Mouse (Mus musculus) cerebellum, postnatal 36 days (tissue): ENCODE measurements around the gene Gm11939.
A peak's percentile ranks its signal among the peaks of the same experiment; 100 is the strongest.
"Not testable (repeated sequence)": the region's sequence is repeated elsewhere in the genome, so short reads cannot be mapped to it uniquely, and the experiment has no call there.

Source experiments
- DNase-seq, 2 experiments: peaks; one replicate each; pipeline ENCODE4 v3.0.0; 2021 to 2022; ENCODE audit warnings: mixed read lengths in 2 of 2

Gm11939 gene

DNA sequence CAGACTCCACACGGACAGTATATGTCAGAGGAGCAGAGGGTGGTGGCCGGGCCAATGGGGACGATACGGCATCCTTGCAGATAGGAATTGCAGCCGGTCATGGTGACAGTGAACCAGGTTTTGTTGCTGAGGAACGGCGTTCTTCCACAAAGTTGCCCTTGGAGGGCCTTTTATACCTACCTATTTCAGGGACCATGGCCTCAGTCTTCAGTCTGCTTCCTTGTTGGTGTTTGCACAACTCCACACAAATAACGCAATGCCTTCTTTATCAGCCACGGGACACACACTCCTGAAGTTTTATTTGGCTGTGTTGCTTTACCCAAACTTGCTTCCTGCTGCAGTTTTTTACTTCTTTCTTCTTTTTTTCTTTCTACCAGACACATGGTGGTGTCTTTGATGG, at the start of gene Gm11939:
Gene Gm11939, minus strand, starts transcription at position 101 of the 400 bp plus-strand sequence.
- DNase-seq, result no peak

DNA sequence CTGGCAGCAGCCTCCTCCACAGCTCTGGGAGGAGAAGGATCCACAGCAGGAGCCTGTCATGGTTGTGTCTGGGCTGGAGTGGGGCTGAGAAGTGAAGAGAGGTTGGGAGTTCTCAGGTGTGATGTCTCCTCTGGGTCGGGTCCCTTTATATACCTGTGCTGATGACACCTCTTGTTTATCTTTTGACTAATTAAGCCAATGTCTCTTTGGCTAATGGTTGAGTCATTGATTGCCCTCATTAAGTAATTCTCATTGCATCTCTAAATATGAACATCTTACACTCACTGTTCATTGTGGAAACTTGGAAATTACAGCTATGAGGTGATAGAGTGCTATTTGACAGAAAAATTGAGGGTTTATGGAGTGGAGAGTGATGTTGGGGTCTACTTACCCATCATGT, 43.9 kb upstream of the Gm11939 start, which contains the start of gene Gm11938:
Gene Gm11938, minus strand, starts transcription at position 101 of the 400 bp plus-strand sequence.
- not testable (repeated sequence) for DNase-seq

DNA sequence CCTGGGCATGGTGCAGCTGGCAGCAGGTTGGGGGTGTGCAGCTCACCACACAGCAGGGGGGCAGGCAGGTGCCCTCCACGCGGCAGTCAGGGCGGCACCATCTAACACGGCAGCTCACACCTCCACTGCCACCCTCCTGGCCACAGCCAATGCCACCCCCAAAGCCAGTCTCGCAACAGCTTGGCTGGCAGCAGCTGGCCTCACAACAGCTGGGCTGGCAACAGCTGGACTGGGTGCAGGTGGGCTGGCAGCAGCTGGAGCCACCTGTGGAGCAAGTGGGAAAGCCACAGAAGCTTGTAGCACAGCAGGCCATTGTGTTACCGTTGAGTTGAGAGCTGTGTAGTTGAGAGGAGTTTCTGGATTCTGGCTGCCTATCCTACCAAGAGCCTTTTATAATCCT, 38.5 kb upstream of the Gm11939 start, which contains the start of gene Krtap9-3:
Gene Krtap9-3, minus strand, starts transcription at position 364 of the 400 bp plus-strand sequence.
- DNase-seq, result not testable (repeated sequence)

DNA sequence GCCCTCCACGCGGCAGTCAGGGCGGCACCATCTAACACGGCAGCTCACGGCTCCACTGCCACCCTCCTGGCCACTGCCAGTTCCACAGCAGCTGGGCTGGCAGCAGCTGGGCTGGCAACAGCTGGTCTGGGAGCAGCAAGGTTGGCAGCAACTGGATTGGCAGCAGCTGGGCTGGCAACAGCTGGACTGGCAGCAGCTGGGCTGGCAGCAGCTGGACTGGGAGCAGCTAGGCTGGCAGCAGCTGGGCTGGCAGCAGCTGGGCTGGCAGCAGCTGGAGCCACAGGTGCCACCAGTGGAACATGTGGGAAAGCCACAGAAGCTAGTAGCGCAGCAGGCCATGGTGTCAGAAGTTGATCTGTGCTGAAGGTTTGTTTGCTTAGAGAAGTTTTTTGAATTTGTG, 31.7 kb upstream of the Gm11939 start, which contains the start of gene Krtap1-3:
Gene Krtap1-3, minus strand, starts transcription at position 359 of the 400 bp plus-strand sequence.
- no peak for DNase-seq

DNA sequence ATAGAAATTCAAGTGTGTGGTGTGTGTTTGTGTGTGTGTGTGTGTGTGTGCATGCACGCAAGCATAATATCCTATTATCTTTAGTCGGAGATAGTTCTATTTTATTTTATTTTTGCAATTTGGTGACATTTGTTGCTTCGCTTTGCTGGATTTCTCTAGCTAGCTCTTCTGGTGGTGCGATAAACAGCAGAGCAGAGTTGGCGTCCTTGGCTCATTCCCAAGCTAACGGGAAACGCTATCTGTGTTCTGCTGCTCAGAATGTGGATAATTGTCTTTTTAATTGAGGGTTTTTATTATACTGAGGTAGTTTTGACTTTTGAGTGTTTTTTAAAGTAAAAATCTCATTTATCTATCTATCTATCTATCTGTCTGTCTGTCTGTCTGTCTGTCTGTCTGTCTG, 25.8 kb upstream of the Gm11939 start:
- DNase-seq, result no peak

DNA sequence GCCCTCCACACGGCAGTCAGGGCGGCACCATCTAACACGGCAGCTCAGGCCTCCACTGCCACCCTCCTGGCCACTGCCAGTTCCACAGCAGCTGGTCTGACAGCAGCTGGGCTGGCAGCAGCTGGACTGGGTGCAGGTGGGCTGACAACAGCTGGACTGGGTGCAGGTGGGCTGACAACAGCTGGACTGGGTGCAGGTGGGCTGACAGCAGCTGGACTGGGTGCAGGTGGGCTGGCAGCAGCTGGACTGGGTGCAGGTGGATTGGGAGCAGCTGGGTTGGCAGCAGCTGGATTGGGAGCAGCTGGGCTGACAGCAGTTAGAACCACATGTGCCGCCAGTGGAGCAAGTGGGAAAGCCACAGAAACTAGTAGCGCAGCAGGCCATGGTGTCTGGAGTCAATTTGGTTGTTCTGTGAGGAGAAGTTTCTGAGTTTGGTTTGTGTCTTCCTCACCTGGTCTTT, 24.0 kb upstream of the Gm11939 start, which contains the start of gene Krtap1-4:
Gene Krtap1-4, minus strand, starts transcription at position 410 of the 460 bp plus-strand sequence.
- no peak for DNase-seq

DNA sequence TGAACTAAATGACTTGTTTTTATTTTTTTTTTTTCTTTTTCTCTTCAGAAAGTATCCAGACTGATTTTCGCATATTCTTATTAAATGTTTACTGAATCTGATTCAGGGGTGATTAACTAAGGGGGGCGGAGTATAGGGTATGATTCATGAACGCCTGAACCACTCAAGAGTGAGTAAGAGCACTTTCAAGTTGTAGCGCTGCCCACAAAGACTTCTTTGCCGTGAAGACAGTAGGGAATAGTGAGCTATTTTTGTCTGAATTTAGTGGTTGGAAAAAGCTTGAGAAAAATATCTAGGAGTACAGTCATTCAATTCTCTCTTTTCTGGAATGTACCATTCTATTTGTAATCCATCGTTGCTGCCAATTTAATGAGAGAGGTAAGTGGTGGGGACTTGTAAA, 22.3 kb upstream of the Gm11939 start:
- no peak for DNase-seq

DNA sequence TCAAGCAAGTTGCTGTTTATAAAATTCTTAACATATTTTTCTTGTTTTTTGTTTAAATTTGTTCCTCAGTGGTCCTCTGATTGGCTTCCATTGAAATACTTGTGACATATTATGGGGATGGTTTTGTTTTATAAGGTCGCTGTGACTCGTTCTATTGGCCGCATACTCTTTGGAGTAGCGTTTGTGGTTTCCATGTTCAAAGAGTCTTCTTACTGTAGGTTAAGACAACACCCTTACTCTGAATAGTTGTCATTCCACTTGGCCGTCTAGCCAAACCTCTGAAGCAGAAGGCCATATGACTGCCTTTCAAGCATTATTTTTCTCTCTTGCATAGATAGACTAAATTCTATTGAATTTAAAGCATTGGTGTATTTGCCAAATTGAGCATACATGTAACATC, 21.8 kb upstream of the Gm11939 start:
- no peak for DNase-seq

DNA sequence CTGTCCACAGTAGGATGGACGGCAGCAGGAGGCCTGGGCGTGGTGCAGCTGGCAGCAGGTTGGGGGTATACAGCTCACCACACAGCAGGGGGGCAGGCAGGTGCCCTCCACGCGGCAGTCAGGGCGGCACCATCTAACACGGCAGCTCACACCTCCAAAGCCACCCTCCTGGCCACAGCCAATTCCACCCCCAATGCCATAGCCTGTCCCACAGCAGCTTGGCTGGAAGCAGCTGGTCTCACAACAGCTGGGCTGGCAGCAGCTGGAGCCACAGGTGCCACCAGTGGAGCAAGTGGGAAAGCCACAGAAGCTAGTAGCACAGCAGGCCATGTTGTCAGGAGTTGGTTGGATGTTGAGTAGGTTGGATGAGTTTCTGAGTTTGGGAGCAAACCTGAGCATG, 21.4 kb upstream of the Gm11939 start, which contains the start of gene Krtap1-5:
Gene Krtap1-5, minus strand, starts transcription at position 381 of the 400 bp plus-strand sequence.
- DNase-seq, result no peak

DNA sequence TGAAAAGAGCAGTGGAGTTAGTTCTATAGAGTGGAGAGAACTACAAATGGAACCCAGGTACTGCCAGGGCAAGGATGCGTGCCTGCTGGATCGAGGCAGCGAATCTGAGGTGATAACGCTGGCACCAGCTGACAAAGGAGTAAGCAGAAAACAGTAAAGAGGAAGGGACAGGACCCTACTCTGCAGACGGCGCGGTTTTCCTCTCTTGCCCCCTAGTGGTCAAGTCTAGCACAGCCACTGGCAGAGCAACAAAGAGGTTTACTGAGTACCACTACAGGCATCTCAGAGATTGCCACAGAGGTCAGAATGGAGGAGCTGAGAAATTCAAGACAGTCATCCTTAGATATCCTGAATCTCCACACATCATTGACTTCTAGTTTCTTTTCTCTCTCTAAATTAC, 14.8 kb upstream of the Gm11939 start:
- DNase-seq, result peak; percentile 55 to 63

DNA sequence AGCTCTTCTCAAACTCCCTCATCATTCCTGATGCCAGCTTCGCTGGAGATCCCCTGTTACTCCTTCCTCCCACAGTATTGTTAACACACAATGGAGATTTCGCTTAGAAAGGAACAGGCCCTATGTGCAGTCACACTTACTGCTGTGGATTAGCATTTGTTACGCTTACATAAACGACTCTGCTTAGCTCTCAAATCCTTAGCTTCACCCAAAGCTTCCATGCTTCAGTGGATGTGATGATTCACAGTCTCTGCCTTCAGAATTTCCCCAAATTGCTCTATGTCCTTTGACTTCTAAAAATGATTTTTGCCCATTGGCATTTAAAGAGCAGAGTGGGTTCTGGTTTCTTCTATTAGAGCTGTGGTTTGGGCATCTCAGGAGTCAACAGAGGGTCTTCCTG, 13.9 kb upstream of the Gm11939 start:
- no peak for DNase-seq

DNA sequence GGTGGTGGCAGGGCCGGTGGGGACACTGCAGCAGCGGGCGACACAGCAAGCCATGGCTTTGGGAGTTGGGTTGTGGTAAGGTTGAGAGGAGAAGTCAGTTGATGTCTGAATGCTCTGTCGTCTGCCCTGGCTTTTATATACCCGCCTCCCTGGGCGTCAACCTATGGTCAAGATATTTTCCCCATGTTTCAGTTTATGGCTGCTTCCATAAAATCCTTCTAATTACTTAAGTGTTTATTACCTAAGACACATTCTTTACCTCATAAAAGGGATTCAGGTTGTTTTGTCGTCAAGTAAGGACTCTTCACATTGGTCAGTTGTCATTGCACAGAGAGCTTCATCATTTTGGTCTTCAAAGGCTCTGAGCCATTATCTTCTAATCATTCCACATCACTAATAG, 7.3 kb upstream of the Gm11939 start, which contains the start of gene Krtap3-1:
Gene Krtap3-1, minus strand, starts transcription at position 101 of the 400 bp plus-strand sequence.
- no peak for DNase-seq

DNA sequence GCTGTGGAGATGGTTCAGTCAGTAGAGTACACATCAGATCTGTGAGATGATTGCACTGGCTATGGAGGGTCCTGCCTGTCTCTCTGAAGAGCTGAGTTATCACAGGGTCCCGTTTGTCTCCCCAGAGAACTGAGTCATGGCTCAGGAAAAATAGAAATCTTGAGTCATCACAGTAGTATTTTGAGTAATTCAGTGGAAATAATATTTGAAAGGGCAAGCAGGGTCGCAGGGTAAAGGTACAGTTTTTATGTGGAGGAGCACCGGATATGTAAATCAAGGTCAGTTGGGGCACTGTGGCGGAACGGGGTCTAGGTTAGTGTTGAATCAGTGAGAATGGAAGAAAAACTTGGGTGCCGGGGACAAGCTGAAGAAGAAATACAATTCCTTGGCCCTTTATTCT, 3.3 kb upstream of the Gm11939 start:
- DNase-seq, result no peak

DNA sequence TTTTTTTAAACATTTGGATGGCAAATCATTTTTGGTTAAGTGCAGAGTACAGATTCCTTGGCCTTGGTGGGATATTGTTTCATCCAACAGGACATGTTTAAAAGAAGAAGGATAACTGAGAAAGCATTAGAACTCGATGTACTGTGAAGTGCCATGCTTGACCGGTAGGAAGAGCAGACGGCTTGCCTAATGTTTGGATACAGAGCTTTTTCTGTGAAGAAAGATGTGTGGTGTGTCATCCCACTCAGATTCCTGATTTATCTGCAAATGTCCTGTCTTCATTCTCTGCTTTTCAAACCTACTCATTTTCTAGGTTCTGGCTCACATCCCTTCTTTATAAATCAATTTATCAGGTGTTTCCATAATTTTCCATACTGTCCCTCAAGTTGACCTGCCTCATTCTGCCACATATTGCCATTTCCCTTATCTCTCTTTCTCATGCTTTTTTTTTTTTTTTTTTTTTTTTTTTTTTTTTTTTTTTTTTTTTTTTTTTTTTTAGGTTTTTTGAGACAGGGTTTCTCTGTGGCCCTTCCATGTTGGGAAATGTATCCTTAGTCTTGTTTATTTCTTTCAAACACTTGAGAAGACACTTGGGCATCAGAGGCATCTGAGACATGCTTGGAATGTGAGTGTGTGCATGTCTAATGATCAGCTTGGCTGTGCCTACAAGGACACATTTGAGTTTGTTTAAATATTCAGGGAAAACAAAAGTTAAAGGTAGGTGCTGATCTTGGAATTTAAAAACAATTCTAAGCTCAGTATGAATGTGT, 1.1 kb downstream of the Gm11939 start:
- no peak for DNase-seq

DNA sequence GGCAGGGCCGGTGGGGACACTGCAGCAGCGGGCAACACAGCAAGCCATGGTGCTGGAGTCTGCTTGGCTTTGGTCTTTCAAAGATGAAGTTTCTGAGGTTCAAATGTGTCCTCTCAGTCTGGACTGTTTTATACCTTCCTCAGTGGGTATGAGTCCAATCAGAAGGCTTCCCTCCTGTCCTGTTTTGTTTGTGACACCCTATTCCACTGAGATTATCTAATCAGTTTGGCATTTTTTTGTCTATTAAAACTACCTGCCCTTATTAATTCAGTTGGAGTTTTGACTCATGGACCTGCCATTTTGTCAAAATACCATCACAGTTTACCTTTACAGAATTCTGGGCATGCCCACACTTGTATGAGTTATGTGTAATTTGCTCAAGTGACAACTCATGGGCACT, 2.5 kb downstream of the Gm11939 start, which contains the start of gene Krtap3-2:
Gene Krtap3-2, minus strand, starts transcription at position 101 of the 400 bp plus-strand sequence.
- no peak for DNase-seq

DNA sequence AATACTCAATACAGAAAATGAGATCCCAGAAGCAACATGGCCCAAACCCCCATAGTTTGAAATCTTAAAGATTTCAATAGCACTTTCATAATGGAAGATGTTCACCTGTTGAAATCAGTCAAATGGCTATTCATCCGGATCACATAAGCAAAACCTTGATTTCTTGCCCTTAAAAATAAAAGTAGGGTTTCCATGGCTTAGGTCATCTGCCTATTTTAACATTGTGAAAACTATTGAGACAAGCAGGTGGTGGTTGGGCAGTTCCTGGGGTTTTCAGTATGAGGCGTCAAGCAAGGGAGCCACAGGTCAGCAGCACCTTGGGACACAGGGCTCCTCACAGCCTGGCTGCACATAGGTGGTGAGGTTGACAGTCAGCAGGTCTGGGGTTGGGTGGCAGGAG, 3.1 kb downstream of the Gm11939 start:
- no peak for DNase-seq

DNA sequence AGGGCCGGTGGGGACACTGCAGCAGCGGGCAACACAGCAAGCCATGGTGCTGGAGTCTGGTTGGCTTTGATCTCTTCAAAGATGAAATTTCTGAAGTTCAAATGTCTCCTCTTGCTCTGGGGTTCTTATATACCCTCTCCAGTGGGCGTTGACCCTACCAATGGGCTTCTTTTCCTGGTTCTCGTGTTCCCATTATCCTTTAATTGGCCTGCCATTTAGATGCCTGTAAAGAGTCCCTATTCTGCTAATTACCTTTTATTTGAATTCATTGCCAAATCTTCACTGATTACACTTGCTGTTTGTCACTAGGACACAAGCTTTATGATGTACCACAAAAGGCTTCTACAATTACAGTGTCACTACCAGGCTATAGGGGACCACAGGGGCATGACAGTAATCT, 8.5 kb downstream of the Gm11939 start, which contains the start of gene Krtap3-3:
Gene Krtap3-3, minus strand, starts transcription at position 101 of the 400 bp plus-strand sequence.
- DNase-seq, result no peak

DNA sequence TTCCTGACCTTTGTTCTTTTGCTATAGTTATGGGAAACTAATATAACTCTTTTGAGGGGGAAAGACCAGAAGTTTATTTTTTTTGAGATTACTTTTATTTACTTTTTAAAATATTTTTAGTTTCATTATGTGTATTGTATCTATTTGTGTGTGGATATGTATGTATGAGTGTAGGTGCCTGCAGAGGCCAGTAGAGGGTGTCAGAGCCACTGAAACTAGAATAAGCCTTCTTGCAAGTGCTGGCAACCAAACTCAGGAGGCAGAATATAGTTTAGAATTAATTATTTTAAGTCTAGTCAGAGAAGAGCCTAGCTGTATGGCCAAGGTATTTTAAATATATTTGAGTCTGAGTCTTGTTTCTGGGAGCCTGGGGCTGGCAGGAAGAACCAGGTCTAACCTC, 11.4 kb downstream of the Gm11939 start:
- no peak for DNase-seq

DNA sequence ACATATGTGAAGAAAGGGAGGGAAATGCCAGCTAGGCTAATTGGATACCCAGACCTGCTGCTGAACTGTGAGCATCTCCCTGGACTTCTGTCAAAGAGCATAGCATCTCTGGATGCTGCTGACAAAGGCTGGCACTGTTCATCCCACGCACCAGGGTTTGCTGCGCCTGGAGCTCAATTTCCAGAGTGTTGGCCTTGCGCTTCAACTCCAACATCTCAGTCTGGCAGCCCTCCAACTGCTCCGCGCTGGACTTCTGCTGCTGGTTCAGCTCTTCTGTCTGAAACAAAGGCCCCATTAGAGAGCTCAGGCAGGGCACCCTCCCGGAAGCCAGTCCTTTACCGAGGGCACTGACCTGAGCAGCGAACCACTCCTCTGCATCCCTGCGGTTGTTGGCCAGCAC, 19.5 kb downstream of the Gm11939 start:
- DNase-seq, result peak; percentile 46 to 49

DNA sequence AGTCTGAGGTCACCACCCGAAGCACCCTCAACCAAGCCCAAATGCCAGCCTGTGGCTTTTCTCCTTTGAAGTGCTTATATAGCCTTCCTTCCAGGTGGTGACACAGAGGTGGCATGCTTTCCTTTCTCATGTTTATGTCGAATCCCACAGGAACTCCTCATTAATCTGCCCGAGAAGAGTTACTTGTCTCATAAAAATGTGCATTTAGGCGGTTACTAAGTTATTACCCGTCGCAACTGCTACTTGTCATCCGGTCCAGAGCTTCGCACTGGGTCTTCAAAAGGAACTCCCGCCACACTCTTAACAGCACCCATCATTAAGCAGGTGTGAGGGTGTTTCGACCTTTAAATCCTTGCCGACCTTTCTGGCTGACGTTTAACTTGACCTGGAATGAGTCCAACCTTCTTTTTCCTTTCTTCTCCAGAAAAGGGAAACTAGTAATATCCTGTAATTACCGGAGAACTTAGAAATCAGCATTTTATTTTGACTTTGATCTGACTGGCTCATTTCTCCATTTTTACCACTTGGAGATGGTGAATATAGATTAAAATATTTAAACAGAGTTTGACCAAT, 37.9 kb downstream of the Gm11939 start, which contains the start of gene Krt39:
Gene Krt39, minus strand, starts transcription at position 51 of the 573 bp plus-strand sequence.
- no peak for DNase-seq

DNA sequence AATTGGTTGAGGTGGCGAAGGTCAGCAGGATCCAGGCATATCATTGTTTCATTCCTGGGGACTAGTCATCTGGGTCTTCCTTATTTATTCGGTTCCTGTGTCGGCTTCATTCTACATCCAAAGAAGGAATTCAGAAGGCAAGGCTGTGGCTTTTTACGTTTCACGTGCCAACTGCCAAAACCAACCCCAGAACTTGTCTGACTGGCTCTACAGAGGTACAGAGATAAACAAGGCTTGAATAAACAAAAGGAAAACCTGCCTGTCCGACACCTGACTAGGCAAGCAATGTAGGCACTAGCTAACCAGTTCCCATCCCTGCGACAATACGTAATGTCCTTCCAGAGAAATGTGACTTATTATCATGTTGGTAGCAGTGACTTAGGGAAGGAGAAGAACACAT, 45.2 kb downstream of the Gm11939 start:
- no peak for DNase-seq
